Mouse (Mus musculus) small intestine, adult 2 months (tissue): ENCODE results near the gene Lrrc66.

Experiments
- CTCF ChIP-seq: fragments of 200-500 bp; IDR thresholded peaks from 2 replicates; pipeline ENCODE4 v1.5.1; 2012; ENCODE audit warnings: low read depth, mild to moderate bottlenecking, control low read depth, inconsistent platforms, low read length, moderate library complexity, mixed read lengths; ENCODE audit not compliant: insufficient replicate concordance, insufficient read length; ENCODE audit errors: extremely low read depth
- POLR2A ChIP-seq: fragments of 200-500 bp; IDR thresholded peaks from 2 replicates; pipeline ENCODE4 v1.6.1; 2012; ENCODE audit warnings: low read depth, mild to moderate bottlenecking, control low read depth, inconsistent platforms, low read length, moderate library complexity

DNA sequence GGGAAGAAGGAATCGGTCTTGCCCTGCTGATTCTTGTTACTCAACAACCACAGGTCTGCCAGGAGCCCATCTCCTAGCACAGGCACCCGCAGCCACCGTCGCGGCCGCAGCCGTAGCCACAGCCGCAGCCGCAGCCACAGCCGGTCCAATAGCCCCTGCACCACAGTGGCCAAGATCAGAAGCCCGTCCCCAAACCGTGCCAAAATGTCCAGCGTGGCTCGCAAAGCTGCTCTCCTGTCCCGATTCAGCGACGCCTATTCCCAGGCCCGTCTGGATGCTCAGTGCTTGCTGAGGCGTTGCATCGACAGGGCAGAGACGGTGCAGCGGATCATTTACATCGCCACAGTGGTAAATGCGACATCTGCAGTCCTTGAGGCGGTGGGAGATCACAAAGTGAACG is 37.1 kb upstream of the Lrrc66 start:
- TF ChIP-seq CTCF (no peak), POLR2A (no peak)
